Mouse (Mus musculus): ENCODE data around the gene Tll1. TPM values are rescaled to one million over a fixed set of nuclear protein-coding genes. Genes with fewer than 3 reads are reported as not detected.

The Tll1 gene
- total RNA-seq (2023): not detected

GRCm38 (mm10) chr8:64206024-64206385 is at the start of gene Tll1:
Tll1 (minus strand) TSS chr8:64206271.

All from CD8-positive naive resting alpha-beta T cell, adult 57 days (primary cell).